Mouse (Mus musculus) midbrain, embryonic 10.5 days (tissue): Measurements from ENCODE around the gene Emx2. TPM values are rescaled to one million over a fixed set of nuclear protein-coding genes. Genes with fewer than 3 reads are reported as not detected.

Source experiments
- DNase-seq: peaks from one replicate; pipeline ENCODE4 v3.0.0-alpha.2; 2017; ENCODE audit warnings: low spot score
- H3K27ac ChIP-seq: fragments of 300-500 bp; sonication (generic); replicated peaks from 2 replicates; pipeline ENCODE4 v1.5.1; 2016; ENCODE audit warnings: mild to moderate bottlenecking
- H3K27me3 ChIP-seq: fragments of 300-500 bp; sonication (generic); 2 replicates; pipeline ENCODE4 v1.6.1; 2016; ENCODE audit warnings: low read depth, mild to moderate bottlenecking; ENCODE audit not compliant: poor library complexity, severe bottlenecking
- H3K36me3 ChIP-seq: fragments of 300-500 bp; sonication (generic); 2 replicates; pipeline ENCODE4 v1.6.1; 2016; ENCODE audit warnings: mild to moderate bottlenecking, moderate library complexity
- H3K4me1 ChIP-seq: fragments of 300-500 bp; sonication (generic); 2 replicates; pipeline ENCODE4 v1.6.1; 2016
- H3K4me3 ChIP-seq: fragments of 300-500 bp; sonication (generic); 2 replicates; pipeline ENCODE4 v1.5.1; 2016; ENCODE audit warnings: mild to moderate bottlenecking, moderate library complexity
- H3K9me3 ChIP-seq: fragments of 300-500 bp; sonication (generic); replicated peaks from 2 replicates; pipeline ENCODE4 v1.6.1; 2016; ENCODE audit warnings: mild to moderate bottlenecking
- WGBS: fragments of 180-500 bp; shearing (Covaris S2); methylation state at CpG from one replicate; pipeline ENCODE4 v1.1.7; 2016; 5-methylcytosine and 5-hydroxymethylcytosine counted together
- polyA plus RNA-seq: library from polyadenylated mRNA; unstranded; fragments of >200 nt; fragmentation: Nextera tagmentation; extraction: Ambion mirVana; gene quantifications from 2 replicates; pipeline ENCODE4 v1.2.1, GENCODE M21; 2016

Gene Emx2
- polyA plus RNA-seq, 1 experiment from 2014 or later: 8.7 TPM

- no peak overlapping the region for H3K4me3 ChIP-seq
- H3K27me3 ChIP-seq: no peaks in the 10 kb centered on the region
- H3K4me1 ChIP-seq: no peaks in the 10 kb centered on the region
- WGBS: 100% methylated on average over 1 of the region's 1 CpGs
- no peak overlapping the region for H3K27ac ChIP-seq
- DNase-seq: no peak
- no peaks in the 10 kb centered on the region for H3K36me3 ChIP-seq
- H3K9me3 ChIP-seq: no peaks in the 10 kb centered on the region
Measured at GRCm38 (mm10) chr19:59492258-59492657, 34.1 kb downstream of the Emx2 start.

GRCm38 (mm10) chr19:59496832-59497231 lies 38.7 kb downstream of the Emx2 start:
- no peak overlapping the region for H3K4me3 ChIP-seq
- no peaks in the 10 kb centered on the region for H3K36me3 ChIP-seq
- H3K9me3 ChIP-seq: no peaks in the 10 kb centered on the region
- 85% methylated on average over 4 of the region's 4 CpGs for WGBS
- no peak for DNase-seq
- no peaks in the 10 kb centered on the region for H3K4me1 ChIP-seq
- H3K27me3 ChIP-seq: no peaks in the 10 kb centered on the region
- H3K27ac ChIP-seq: no peak overlapping the region

- Histone ChIP-seq H3K27me3 (no peaks in the 10 kb centered on the region), H3K36me3 (no peaks in the 10 kb centered on the region), H3K9me3 (no peaks in the 10 kb centered on the region), H3K4me3 (no peak overlapping the region), H3K4me1 (no peaks in the 10 kb centered on the region), H3K27ac (no peak overlapping the region)
- DNase-seq: no peak
- WGBS: 96% methylated on average over 2 of the region's 2 CpGs
Measured at GRCm38 (mm10) chr19:59508896-59509295, 50.7 kb downstream of the Emx2 start.

GRCm38 (mm10) chr19:59513181-59513580 lies 55.0 kb downstream of the Emx2 start:
- H3K4me1 ChIP-seq: no peaks in the 10 kb centered on the region
- no peaks in the 10 kb centered on the region for H3K27me3 ChIP-seq
- H3K4me3 ChIP-seq: no peak overlapping the region
- no peaks in the 10 kb centered on the region for H3K9me3 ChIP-seq
- H3K36me3 ChIP-seq: no peaks in the 10 kb centered on the region
- H3K27ac ChIP-seq: no peak overlapping the region
- DNase-seq: no peak
- WGBS: 82% methylated on average over 3 of the region's 3 CpGs

Other genes with a start within 250 kb of the Emx2 start
- not detected in 2 replicates for gene Kcnk18, start 239.2 kb upstream of the Emx2 start, polyA plus RNA-seq
- gene Slc18a2, start 197.5 kb upstream of the Emx2 start, polyA plus RNA-seq: 12.4 and 15.4 TPM in 2 replicates
- 4.5 and 17.0 TPM in 2 replicates for gene Rps12-ps3, start 136.1 kb upstream of the Emx2 start, polyA plus RNA-seq
- 8.1 and 8.5 TPM in 2 replicates for gene Pdzd8, start 112.6 kb upstream of the Emx2 start, polyA plus RNA-seq